Mouse (Mus musculus) myocyte (in vitro differentiated cells): Measurements from ENCODE around the gene Pam.

ENCODE experiments used
- E2F4 ChIP-seq: IDR thresholded peaks from one replicate; pipeline ENCODE4 v1.6.1; 2011; ENCODE audit warnings: mild to moderate bottlenecking, control low read depth, moderate library complexity; ENCODE audit not compliant: insufficient read depth
- MAX ChIP-seq: IDR thresholded peaks from one replicate; pipeline ENCODE4 v1.6.1; 2011; ENCODE audit warnings: low read depth, mild to moderate bottlenecking, control low read depth
- MYOG ChIP-seq, 3 experiments: IDR thresholded peaks; one replicate each; pipeline ENCODE4 v1.6.1; 2011; ENCODE audit warnings: control low read depth in 2 of 3, low read depth in 2 of 3, mild to moderate bottlenecking in 2 of 3; ENCODE audit not compliant: insufficient read length in 2 of 3, control insufficient read depth in 1 of 3, insufficient read depth in 1 of 3
- POLR2A ChIP-seq: IDR thresholded peaks from one replicate; pipeline ENCODE4 v1.6.1; 2011; ENCODE audit warnings: low read depth, mild to moderate bottlenecking, control low read depth, moderate library complexity; ENCODE audit not compliant: insufficient read length
- POLR2AphosphoS2 ChIP-seq: IDR thresholded peaks from one replicate; pipeline ENCODE4 v1.6.1; 2011; ENCODE audit warnings: low read depth, control low read depth; ENCODE audit not compliant: insufficient read length
- SRF ChIP-seq: IDR thresholded peaks from one replicate; pipeline ENCODE4 v1.6.1; 2011; ENCODE audit warnings: low read depth; ENCODE audit not compliant: control insufficient read depth, insufficient read length
- TCF12 ChIP-seq: IDR thresholded peaks from one replicate; pipeline ENCODE4 v1.6.1; 2011; ENCODE audit warnings: mild to moderate bottlenecking, control low read depth; ENCODE audit not compliant: poor library complexity, insufficient read depth, severe bottlenecking
- TCF3 ChIP-seq: IDR thresholded peaks from one replicate; pipeline ENCODE4 v1.6.1; 2011; ENCODE audit warnings: low read depth, control low read depth; ENCODE audit not compliant: insufficient read length

DNA sequence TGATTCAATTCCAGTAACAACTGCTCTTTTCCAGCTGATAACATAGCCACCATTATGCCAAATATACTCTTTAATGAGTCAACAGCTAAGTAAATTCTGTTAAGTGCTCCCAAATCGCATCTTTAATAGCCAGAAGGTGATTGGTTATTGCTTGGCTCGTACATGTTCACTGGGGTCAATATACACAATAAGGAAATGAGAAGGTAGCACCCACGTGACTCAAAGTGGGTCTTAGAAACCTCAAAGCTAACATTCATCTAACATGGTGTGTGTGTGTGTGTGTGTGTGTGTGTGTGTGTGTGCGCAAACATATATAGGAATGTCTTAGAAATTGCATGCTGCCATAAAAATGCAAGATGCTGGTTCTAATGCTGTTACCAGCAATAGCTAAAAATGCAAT is 79.9 kb downstream of the Pam start:
- no peak for TF ChIP-seq E2F4
- TF ChIP-seq POLR2A: no peak
- TF ChIP-seq TCF3: no peak
- TF ChIP-seq MAX: no peak
- TF ChIP-seq SRF: no peak
- no peak for TF ChIP-seq MYOG (IDR thresholded peaks at IDR 0.05; ENCODE audit: control insufficient read depth in 1 of 3, insufficient read depth in 1 of 3, insufficient read length in 2 of 3, low read depth in 2 of 3)
- no peak for TF ChIP-seq POLR2AphosphoS2
- TF ChIP-seq TCF12: no peak
